Mouse (Mus musculus) G1E (cell line): ENCODE data around the gene Rps8.

Experiments
- CTCF ChIP-seq: IDR thresholded peaks from 2 replicates; pipeline ENCODE4 v1.5.1; 2012; ENCODE audit warnings: low read depth, low read length, inconsistent platforms, mixed read lengths
- GATA1 ChIP-seq: IDR thresholded peaks from 2 replicates; pipeline ENCODE4 v1.6.1; 2012; ENCODE audit warnings: borderline replicate concordance, low read length, inconsistent platforms, mixed read lengths
- GATA2 ChIP-seq: IDR thresholded peaks from 2 replicates; pipeline ENCODE4 v1.6.1; 2012; ENCODE audit warnings: low read depth, low read length, inconsistent platforms, borderline replicate concordance
- POLR2AphosphoS5 ChIP-seq: IDR thresholded peaks from 2 replicates; pipeline ENCODE4 v1.6.1; 2012; ENCODE audit warnings: low read depth, low read length, inconsistent platforms; ENCODE audit not compliant: insufficient replicate concordance
- TAL1 ChIP-seq: conservative IDR thresholded peaks from 2 replicates; pipeline ENCODE4 v1.6.1; 2012; ENCODE audit warnings: low read depth, low read length, inconsistent platforms, mixed read lengths

GRCm38 (mm10) chr4:117188969-117189368, 32.9 kb upstream of the Rps8 start:
- TF ChIP-seq CTCF (no peak), TAL1 (no peak), GATA1 (no peak), POLR2AphosphoS5 (no peak), GATA2 (no peak)
